Mouse (Mus musculus): ENCODE measurements at regions not wholly inside any gene's neighbourhood (a gene's known extent, or its start where the extent isn't known, plus 50 kb on each side); places are given as distances from the start of the nearest gene placed in this dataset.
A peak's percentile ranks its signal among the peaks of the same experiment; 100 is the strongest.

DNA sequence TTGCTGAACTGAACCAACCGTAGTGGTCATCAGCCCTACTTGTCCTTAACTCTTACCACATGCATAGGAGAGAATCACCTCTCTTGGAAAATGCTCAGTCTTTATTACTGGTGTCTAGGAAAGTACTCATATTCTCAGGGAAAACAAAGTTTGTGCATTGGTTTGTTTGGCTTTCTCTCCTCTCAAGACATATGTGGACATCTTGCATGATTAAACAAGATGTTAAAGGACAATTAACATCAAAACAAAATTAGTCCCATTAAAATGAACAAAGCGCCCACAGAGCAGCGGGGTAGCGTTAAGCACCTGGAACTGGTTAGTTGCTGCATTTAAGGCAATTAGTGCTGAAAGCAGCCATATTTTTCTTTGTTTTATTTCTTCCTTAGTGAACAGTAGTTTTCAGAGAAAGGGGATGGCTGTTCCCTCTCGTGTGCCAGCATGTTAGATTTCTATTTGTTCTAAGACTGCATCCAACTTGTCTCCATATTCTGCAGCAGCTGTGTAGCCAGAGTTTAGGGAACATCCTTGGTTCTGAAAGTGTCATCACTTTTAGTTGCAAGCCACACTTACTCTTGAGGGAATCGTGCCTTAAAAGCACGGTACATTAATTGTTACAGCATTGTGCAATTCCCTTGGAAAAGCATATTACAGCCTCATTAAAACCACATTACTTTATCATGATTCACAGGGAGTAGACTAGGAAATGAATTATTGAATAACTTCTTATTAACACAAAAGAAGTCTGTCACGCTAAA, 137.7 kb downstream of the Ube2u start:
- no peak for DNase-seq (ENCODE audit: low spot score in 2 of 2)

- DNase-seq (ENCODE audit: low spot score in 2 of 2) = no peak
Measured at GRCm38 (mm10) chr4:100616916-100617488, 138.4 kb downstream of the Ube2u start.

GRCm38 (mm10) chr4:100624656-100625055, 146.0 kb downstream of the Ube2u start:
- no peak for DNase-seq (ENCODE audit: low spot score in 2 of 2)

GRCm38 (mm10) chr4:100626551-100626950, 147.9 kb downstream of the Ube2u start:
- no peak for DNase-seq (ENCODE audit: low spot score in 2 of 2)

GRCm38 (mm10) chr4:100634388-100634787, 142.1 kb upstream of the Cachd1 start:
- DNase-seq (ENCODE audit: low spot score in 2 of 2) = no peak

GRCm38 (mm10) chr4:100637597-100637996, 138.9 kb upstream of the Cachd1 start:
- no peak for DNase-seq (ENCODE audit: low spot score in 2 of 2)

DNA sequence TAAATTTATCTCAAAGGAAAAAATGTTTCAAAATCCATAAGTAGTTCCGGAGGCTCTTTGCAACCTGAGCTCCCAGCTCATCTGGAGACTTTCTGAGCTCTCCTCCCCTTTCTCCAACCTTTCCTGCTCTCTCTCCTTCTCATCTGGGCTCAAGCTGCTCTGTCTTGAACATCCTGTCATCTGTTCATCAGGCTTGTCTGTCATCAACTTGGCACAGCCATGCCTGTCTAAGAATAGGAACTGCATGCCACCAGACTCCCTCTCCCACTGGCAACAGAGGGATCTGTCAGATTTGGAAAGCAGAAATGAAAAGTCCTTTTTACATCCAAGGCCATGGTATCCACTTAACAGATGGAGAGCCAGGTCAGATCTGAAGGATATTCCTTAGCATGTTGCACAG, 115.3 kb upstream of the Cachd1 start:
- DNase-seq (ENCODE audit: low spot score in 2 of 2) = peak; percentile 17 to 25

GRCm38 (mm10) chr4:100664619-100665264, 111.7 kb upstream of the Cachd1 start:
- peak in 1 of 2 experiments; percentile 19 for DNase-seq (ENCODE audit: low spot score in 2 of 2)

- no peak for DNase-seq (ENCODE audit: low spot score in 2 of 2)
Measured at GRCm38 (mm10) chr4:100670553-100670952, 105.9 kb upstream of the Cachd1 start.

- DNase-seq (ENCODE audit: low spot score in 2 of 2) = no peak
Measured at GRCm38 (mm10) chr4:100674916-100675315, 101.6 kb upstream of the Cachd1 start.

DNA sequence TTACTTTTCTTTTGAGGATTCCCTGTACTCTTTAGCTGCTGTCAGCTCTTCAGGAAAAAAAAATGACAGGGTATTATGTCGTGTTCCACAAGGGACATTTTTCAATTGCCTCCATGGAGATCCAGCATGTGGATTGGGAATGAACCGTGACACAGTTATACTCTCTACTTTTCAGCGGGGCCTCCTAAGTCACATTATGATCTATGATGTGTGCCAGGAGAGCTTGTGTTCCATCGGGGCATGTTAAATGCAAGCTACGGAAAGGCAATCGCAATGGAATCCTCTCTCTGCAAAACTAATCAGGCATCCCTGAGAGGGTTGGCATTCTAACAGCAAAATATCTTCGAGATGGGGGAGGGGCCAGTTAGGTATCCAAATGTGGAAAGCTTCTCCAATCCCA, 92.7 kb upstream of the Cachd1 start:
- DNase-seq (ENCODE audit: low spot score in 2 of 2) = no peak

- no peak for DNase-seq (ENCODE audit: low spot score in 2 of 2)
Measured at GRCm38 (mm10) chr4:100700002-100700401, 76.5 kb upstream of the Cachd1 start.

- no peak for DNase-seq (ENCODE audit: low spot score in 2 of 2)
Measured at GRCm38 (mm10) chr4:100700418-100700817, 76.1 kb upstream of the Cachd1 start.

DNA sequence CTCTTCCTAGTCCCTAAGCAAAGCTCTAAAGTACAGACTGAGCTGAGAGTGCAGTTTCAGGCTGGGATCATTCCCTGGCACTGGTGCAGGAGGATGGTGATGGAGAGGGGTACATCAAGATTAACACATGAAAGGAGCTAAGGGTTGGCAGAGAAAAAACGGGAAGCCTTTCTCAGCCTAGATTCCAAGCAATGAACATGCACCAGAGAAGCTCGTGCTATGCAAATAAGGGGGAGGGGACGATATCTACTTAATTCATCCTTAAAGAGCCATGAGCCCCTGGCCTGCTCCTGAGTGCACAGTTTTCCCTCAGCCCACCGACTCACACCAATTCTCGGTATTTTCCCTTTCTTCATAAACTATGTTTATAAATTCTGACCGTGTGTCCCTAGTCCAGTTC, 70.5 kb upstream of the Cachd1 start:
- DNase-seq (ENCODE audit: low spot score in 2 of 2) = no peak

GRCm38 (mm10) chr4:100707125-100707524, 69.3 kb upstream of the Cachd1 start:
- DNase-seq (ENCODE audit: low spot score in 2 of 2) = no peak

- no peak for DNase-seq (ENCODE audit: low spot score in 2 of 2)
Measured at GRCm38 (mm10) chr4:100708247-100708646, 68.2 kb upstream of the Cachd1 start.

DNA sequence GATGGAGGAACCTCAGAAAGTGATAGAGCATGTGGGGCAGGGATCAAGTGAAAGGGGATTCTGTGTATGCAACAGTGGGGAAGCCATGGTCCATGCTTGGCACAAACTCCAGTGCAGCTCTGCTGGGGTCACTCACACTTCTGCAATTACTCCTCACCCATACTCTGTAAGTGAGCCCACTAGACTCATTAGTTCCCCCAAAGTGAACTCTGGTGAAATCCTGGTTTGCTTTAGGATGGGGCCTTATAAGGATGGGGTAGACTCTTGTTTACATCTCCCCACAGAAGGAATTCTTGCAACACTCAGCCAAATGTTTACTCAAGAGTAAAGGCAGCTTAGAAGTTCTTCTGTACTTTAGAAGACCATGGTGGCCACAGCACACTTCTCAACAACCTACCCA, 62.2 kb upstream of the Cachd1 start:
- DNase-seq (ENCODE audit: low spot score in 2 of 2) = no peak

DNA sequence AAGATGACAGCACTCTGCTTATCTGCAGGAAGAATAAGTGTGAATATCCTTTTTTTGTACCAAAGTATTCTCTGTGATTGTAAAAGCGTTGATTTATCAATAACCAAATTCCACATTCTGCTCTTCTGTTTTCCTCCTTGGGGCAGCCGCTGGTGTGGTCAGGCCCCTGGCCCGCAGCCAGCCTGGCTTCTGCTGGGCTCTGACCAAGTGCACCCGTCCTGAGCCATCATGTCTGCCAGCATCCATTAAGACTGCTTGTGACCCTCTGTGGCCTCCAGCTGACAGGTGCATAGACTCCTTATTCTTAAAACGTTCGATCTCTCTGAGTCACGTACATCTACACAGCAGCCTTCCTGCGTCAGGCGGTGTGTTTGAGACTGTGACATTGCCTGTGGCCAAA, 58.9 kb upstream of the Cachd1 start:
- DNase-seq (ENCODE audit: low spot score in 2 of 2) = no peak

DNA sequence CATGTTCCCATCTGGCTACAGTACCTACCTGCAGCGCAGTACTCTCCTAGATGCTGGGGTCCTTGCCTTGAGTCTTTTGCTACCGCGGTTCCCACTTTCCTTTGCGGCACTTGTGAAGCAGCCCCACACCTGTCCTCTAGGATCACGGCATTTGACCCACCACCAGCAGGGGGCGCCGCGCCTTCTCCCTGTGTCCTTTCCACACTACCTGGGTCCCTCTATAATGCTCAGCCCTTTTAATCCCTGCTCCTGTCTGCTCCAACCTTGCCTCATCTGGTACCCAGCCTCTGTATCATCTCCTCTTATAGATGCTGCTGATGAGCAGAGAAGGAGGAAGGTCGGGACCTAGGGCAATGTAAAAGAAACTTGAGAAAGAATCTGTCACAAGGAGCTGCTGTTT, 53.9 kb upstream of the Cachd1 start:
- DNase-seq (ENCODE audit: low spot score in 2 of 2) = peak; percentile 53 to 63

- DNase-seq (ENCODE audit: low spot score in 2 of 2) = no peak
Measured at GRCm38 (mm10) chr4:100723053-100723452, 53.4 kb upstream of the Cachd1 start.

- no peak for DNase-seq (ENCODE audit: low spot score in 2 of 2)
Measured at GRCm38 (mm10) chr4:100725811-100726210, 50.7 kb upstream of the Cachd1 start.

DNA sequence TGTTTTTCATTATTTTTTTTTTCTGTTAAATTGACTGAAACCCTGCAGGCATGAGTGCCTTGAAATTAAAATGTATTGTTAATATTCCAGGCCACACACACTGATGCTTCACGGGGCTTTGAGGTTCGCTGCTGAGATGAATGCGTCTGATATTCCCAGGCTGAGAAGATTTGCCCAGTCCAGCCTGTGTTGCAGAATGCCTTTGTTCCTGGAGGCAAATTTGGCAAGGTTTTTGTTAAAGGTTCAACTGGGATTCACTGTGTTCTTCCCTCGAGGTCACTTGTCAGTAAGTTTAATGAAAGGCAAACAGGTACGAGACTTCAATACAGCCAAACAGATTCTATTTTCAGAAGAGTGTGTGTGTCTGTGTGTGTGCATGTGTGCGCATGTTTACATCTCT, 50.0 kb upstream of the Cachd1 start:
- no peak for DNase-seq (ENCODE audit: low spot score in 2 of 2)
